Mouse (Mus musculus) adrenal gland, postnatal 14 days (tissue): ENCODE results near the gene Neurl3. TPM values are rescaled to one million over a fixed set of nuclear protein-coding genes. Genes with fewer than 3 reads are reported as not detected.
A peak's percentile ranks its signal among the peaks of the same experiment; 100 is the strongest.

Experiments
- DNase-seq: peaks from one replicate; pipeline ENCODE4 v3.0.0; 2021; ENCODE audit warnings: mixed read lengths
- total RNA-seq: library from RNA; stranded (reverse); gene quantifications from 2 replicates; pipeline ENCODE4 v1.2.3, GENCODE M21; 2021

Gene Neurl3
- total RNA-seq, 1 experiment from 2014 or later: 4.0 TPM

GRCm38 (mm10) chr1:36257276-36257675 lies 17.2 kb downstream of the Neurl3 start:
- DNase-seq: no peak

GRCm38 (mm10) chr1:36255871-36256640 lies 18.4 kb downstream of the Neurl3 start:
- no peak for DNase-seq

- DNase-seq: peak; percentile 66
Observed at GRCm38 (mm10) chr1:36254635-36255360, 19.7 kb downstream of the Neurl3 start.

- peak; percentile 84 for DNase-seq
Observed at GRCm38 (mm10) chr1:36252791-36253190, 21.7 kb downstream of the Neurl3 start.

- no peak for DNase-seq
Observed at GRCm38 (mm10) chr1:36251426-36251825, 23.1 kb downstream of the Neurl3 start.

- DNase-seq: no peak
Observed at GRCm38 (mm10) chr1:36246688-36247087, 27.8 kb downstream of the Neurl3 start.

- peak; percentile 13 for DNase-seq
Observed at GRCm38 (mm10) chr1:36244828-36245215, 29.7 kb downstream of the Neurl3 start.

GRCm38 (mm10) chr1:36244058-36244827 lies 30.2 kb downstream of the Neurl3 start, which contains the start of gene Uggt1:
Gene Uggt1, minus strand, starts transcription at chr1:36244720.
- peak; percentile 97 for DNase-seq

GRCm38 (mm10) chr1:36243447-36244057 lies 30.9 kb downstream of the Neurl3 start:
- DNase-seq: no peak

GRCm38 (mm10) chr1:36241903-36242429 lies 32.5 kb downstream of the Neurl3 start:
- peak; percentile 5 for DNase-seq

- no peak for DNase-seq
Observed at GRCm38 (mm10) chr1:36240176-36240575, 34.3 kb downstream of the Neurl3 start.

- DNase-seq: no peak
Observed at GRCm38 (mm10) chr1:36239396-36239795, 35.1 kb downstream of the Neurl3 start.

GRCm38 (mm10) chr1:36235855-36236254 lies 38.6 kb downstream of the Neurl3 start:
- peak; percentile 7 for DNase-seq

GRCm38 (mm10) chr1:36235057-36235639 lies 39.3 kb downstream of the Neurl3 start:
- peak; percentile 13 for DNase-seq

GRCm38 (mm10) chr1:36233218-36233617 lies 41.3 kb downstream of the Neurl3 start:
- DNase-seq: no peak

GRCm38 (mm10) chr1:36230919-36231705 lies 43.4 kb downstream of the Neurl3 start:
- no peak for DNase-seq

GRCm38 (mm10) chr1:36228461-36228860 lies 46.0 kb downstream of the Neurl3 start:
- DNase-seq: no peak

- DNase-seq: no peak
Observed at GRCm38 (mm10) chr1:36224648-36225047, 49.8 kb downstream of the Neurl3 start.
